Mouse (Mus musculus): ENCODE measurements at regions not wholly inside any gene's neighbourhood (a gene's known extent, or its start where the extent isn't known, plus 50 kb on each side); places are given as distances from the start of the nearest gene placed in this dataset.

DNA sequence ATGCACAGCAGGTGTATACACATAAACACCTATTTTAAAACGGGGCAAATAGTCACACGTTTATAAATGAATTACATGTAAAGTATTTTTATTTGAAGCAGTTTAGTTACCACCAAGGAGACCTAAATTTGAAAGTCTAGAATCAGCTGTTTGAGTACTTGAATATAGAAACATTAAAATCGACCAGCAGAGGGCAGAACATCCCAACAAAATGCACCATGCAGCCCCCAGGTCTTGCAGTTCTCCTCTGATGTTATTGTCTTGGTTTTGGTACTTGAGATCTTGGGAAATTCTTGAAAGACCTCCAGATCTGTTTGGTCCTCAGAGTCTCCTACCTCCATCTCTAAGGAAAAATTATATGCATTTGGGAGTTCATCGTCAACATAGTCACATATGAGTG lies 656.0 kb downstream of the Rab28 start:
- TF ChIP-seq POLR2AphosphoS5 (IDR thresholded peaks at IDR 0.05; ENCODE audit: insufficient replicate concordance, low read depth, low read length): no peak
- TF ChIP-seq CTCF (IDR thresholded peaks at IDR 0.05; ENCODE audit: low read depth, low read length): no peak

Data from G1E (cell line).